Mouse (Mus musculus): ENCODE data around the gene Sun2. TPM values are rescaled to one million over a fixed set of nuclear protein-coding genes. Genes with fewer than 3 reads are reported as not detected.

The Sun2 gene
- polyA plus RNA-seq, 1 experiment from 2014 or later, result 8.6 TPM

DNA sequence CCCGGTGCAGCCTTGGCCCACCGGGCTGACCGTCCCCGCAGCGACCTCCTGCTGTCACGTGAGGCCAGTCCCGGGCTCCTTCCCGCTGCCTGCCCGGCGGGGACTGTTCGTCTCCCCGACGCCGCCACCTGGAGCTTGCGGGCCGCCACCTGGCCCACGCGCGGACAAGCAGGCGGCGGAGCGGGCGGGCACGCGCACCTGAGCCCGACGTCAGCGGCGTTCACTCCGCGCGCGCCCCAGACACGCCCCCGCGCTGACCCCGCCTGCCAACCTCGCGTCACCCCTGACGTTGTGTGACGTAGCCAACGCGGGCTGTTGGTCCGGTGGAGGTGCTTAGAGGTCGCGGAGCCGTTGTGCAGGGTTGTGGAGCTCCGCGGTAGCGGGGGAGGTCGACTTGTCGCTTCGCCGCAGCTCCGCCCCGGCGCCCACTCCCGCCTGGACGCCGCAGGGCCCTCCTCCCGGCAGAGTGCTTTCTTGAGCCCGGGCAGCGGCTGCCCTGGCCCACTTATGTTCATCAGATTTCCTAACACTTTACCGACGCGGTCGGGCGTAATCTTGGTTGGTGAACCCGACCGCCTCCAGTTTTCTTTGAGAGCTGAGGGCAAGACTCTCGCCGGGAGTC, 54.6 kb downstream of the Sun2 start, which contains the start of gene Josd1:
Josd1 (minus strand) TSS at position 274 of the 622 bp plus-strand sequence.
- peak within 1 kb of the TSS; percentile 91 for H3K9ac ChIP-seq
- peak; percentile 62 for ATAC-seq (ENCODE audit: insufficient read depth)
- no peaks in the 10 kb centered on the region for H3K27me3 ChIP-seq (ENCODE audit: insufficient read depth, low read length)
- peaks cover 3% of the 10 kb centered on the region; the same call in 1 of the 2 replicates for H3K36me3 ChIP-seq (ENCODE audit: insufficient read depth)
- peak within 1 kb of the TSS; percentile 80 for H3K4me2 ChIP-seq
- peak within 1 kb of the TSS; percentile 96 for H3K27ac ChIP-seq (ENCODE audit: low read depth)
- peak within 1 kb of the TSS; percentile 86 for H3K4me3 ChIP-seq (ENCODE audit: low read depth, low read length)
- peak; percentile 94 for DNase-seq
- no peak for TF ChIP-seq CTCF (IDR thresholded peaks at IDR 0.05; ENCODE audit: low read depth)
- WGBS, result under 1% methylated on average over 68 of the region's 72 CpGs
- no peaks in the 10 kb centered on the region for H3K9me3 ChIP-seq (ENCODE audit: low read depth, low read length)
- peaks cover 33% of the 10 kb centered on the region for H3K4me1 ChIP-seq (ENCODE audit: insufficient read depth)

- no peak for TF ChIP-seq CTCF (IDR thresholded peaks at IDR 0.05; ENCODE audit: low read depth)
- Histone ChIP-seq H3K9me3 (ENCODE audit: low read depth, low read length) (no peaks in the 10 kb centered on the region), H3K4me3 (ENCODE audit: low read depth, low read length) (peak overlapping the region; percentile 86), H3K36me3 (ENCODE audit: insufficient read depth) (peaks cover 3% of the 10 kb centered on the region; the same call in 1 of the 2 replicates), H3K9ac (peak overlapping the region; percentile 91), H3K4me1 (ENCODE audit: insufficient read depth) (peaks cover 29% of the 10 kb centered on the region), H3K27me3 (ENCODE audit: insufficient read depth, low read length) (no peaks in the 10 kb centered on the region), H3K27ac (ENCODE audit: low read depth) (peak overlapping the region; percentile 96), H3K4me2 (peak overlapping the region; percentile 80)
- WGBS, result 0% methylated on average over 33 of the region's 33 CpGs
- peak; percentile 56 for DNase-seq
- no peak for ATAC-seq (ENCODE audit: insufficient read depth)
These were observed 55.2 kb downstream of the Sun2 start for GRCm38 (mm10) chr15:79687175-79687574.

GRCm38 (mm10) chr15:79686046-79686869, 56.1 kb downstream of the Sun2 start:
- H3K4me1 ChIP-seq (ENCODE audit: insufficient read depth), result peaks cover 23% of the 10 kb centered on the region
- no peak for ATAC-seq (ENCODE audit: insufficient read depth)
- H3K4me3 ChIP-seq (ENCODE audit: low read depth, low read length), result peak overlapping the region; percentile 86
- no peak overlapping the region; the same call in 1 of the 2 replicates for H3K27ac ChIP-seq (ENCODE audit: low read depth)
- no peaks in the 10 kb centered on the region for H3K9me3 ChIP-seq (ENCODE audit: low read depth, low read length)
- 7% methylated on average over 15 of the region's 15 CpGs for WGBS
- H3K4me2 ChIP-seq, result peak overlapping the region; percentile 80
- no peaks in the 10 kb centered on the region for H3K27me3 ChIP-seq (ENCODE audit: insufficient read depth, low read length)
- DNase-seq, result no peak
- TF ChIP-seq CTCF (IDR thresholded peaks at IDR 0.05; ENCODE audit: low read depth), result no peak
- peaks cover 7% of the 10 kb centered on the region; the same call in 1 of the 2 replicates for H3K36me3 ChIP-seq (ENCODE audit: insufficient read depth)
- H3K9ac ChIP-seq, result peak overlapping the region; percentile 91

DNA sequence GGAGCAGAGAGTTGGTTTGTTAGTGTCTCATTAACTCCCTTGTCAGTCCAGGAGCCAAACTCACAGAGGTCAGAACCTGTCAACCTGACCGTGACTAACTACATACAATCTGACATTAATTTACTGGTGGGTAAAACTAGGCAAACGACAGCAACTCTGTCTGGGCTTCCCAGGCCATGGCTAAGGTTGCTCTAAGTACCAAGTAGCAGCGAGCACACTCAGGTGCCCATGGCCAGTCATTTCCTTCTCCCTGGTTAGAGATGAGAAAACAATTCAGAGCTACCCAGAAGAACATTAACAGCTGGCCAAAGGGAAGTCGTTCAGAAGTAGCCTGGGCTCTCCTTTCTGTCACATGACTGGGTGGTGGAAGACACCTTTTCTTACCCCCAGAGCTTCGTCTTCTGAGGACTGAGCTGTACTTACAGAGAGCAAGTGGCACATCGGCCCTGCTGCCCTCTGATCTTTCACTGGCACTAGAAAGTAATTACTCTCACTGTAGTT, 57.1 kb downstream of the Sun2 start:
- Histone ChIP-seq H3K27me3 (ENCODE audit: insufficient read depth, low read length) (no peaks in the 10 kb centered on the region), H3K27ac (ENCODE audit: low read depth) (no peak overlapping the region), H3K4me1 (ENCODE audit: insufficient read depth) (peaks cover 23% of the 10 kb centered on the region), H3K4me2 (peak overlapping the region; percentile 80), H3K36me3 (ENCODE audit: insufficient read depth) (peaks cover 7% of the 10 kb centered on the region; the same call in 1 of the 2 replicates), H3K4me3 (ENCODE audit: low read depth, low read length) (peak overlapping the region; percentile 86), H3K9ac (peak overlapping the region; percentile 91), H3K9me3 (ENCODE audit: low read depth, low read length) (no peaks in the 10 kb centered on the region)
- TF ChIP-seq CTCF (IDR thresholded peaks at IDR 0.05; ENCODE audit: low read depth), result no peak
- DNase-seq, result no peak
- no peak for ATAC-seq (ENCODE audit: insufficient read depth)
- 25% methylated on average over 6 of the region's 6 CpGs for WGBS

GRCm38 (mm10) chr15:79684616-79685015, 57.7 kb downstream of the Sun2 start:
- Histone ChIP-seq H3K9ac (peak overlapping the region; percentile 91), H3K27ac (ENCODE audit: low read depth) (no peak overlapping the region), H3K36me3 (ENCODE audit: insufficient read depth) (peaks cover 9% of the 10 kb centered on the region; the same call in 1 of the 2 replicates), H3K4me3 (ENCODE audit: low read depth, low read length) (peak overlapping the region; percentile 86), H3K4me1 (ENCODE audit: insufficient read depth) (peaks cover 18% of the 10 kb centered on the region), H3K9me3 (ENCODE audit: low read depth, low read length) (no peaks in the 10 kb centered on the region), H3K4me2 (peak overlapping the region; percentile 80), H3K27me3 (ENCODE audit: insufficient read depth, low read length) (no peaks in the 10 kb centered on the region)
- DNase-seq (no peak), ATAC-seq (ENCODE audit: insufficient read depth) (no peak)
- no peak for TF ChIP-seq CTCF (IDR thresholded peaks at IDR 0.05; ENCODE audit: low read depth)
- 82% methylated on average over 6 of the region's 6 CpGs for WGBS

DNA sequence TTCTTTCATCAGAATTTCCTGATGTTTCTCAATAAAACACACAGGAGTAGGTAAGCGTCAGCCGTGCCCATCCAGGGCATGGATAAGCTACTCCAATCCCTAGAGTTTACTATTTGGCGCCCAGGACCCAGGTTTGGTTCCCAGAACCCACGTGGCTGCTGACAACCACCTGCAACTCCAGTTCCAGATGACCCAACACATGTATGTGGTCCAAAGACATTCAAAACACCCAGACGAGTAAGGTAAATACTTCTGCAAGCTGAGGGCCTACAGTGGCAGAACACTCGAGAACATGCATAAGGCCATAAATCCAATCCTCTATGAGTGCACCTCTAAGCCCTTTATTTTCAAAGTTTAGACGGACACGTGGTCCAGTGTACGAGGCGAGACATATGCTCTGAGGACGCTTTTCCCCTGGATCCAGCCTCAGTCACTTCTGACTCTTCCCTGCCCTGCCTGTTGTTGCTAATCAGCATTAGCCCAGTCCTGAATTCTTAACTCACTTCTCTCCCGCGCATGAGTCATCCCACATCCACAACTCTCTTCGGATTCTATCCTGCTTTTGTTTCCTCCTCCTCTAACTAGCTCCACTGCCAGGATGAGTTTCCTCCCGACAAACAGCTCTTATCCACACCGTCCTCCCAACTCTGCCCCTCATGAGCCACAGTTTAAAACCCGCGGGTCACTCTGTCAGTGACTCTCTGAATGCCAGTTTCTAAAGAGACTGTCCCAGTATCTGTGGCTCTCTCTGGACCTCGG, 58.5 kb downstream of the Sun2 start:
- H3K4me3 ChIP-seq (ENCODE audit: low read depth, low read length), result peak overlapping the region; percentile 86; the same call in 1 of the 2 replicates
- peak overlapping the region; percentile 91 for H3K9ac ChIP-seq
- WGBS, result 63% methylated on average over 19 of the region's 19 CpGs

More for the DNA sequence above, 58.5 kb downstream of the Sun2 start:
- Histone ChIP-seq H3K9me3 (ENCODE audit: low read depth, low read length) (no peaks in the 10 kb centered on the region), H3K27me3 (ENCODE audit: insufficient read depth, low read length) (no peaks in the 10 kb centered on the region), H3K27ac (ENCODE audit: low read depth) (no peak overlapping the region), H3K36me3 (ENCODE audit: insufficient read depth) (peaks cover 13% of the 10 kb centered on the region; the same call in 1 of the 2 replicates), H3K4me2 (peak overlapping the region; percentile 80), H3K4me1 (ENCODE audit: insufficient read depth) (peaks cover 17% of the 10 kb centered on the region)
- no peak for DNase-seq
- no peak for ATAC-seq (ENCODE audit: insufficient read depth)
- no peak for TF ChIP-seq CTCF (IDR thresholded peaks at IDR 0.05; ENCODE audit: low read depth)
